Mouse (Mus musculus): ENCODE results near the gene Sertad4.

Gene Sertad4

GRCm38 (mm10) chr1:192851640-192852039, 3.9 kb downstream of the Sertad4 start:
- DNase-seq (ENCODE audit: low spot score): peak; percentile 17

DNA sequence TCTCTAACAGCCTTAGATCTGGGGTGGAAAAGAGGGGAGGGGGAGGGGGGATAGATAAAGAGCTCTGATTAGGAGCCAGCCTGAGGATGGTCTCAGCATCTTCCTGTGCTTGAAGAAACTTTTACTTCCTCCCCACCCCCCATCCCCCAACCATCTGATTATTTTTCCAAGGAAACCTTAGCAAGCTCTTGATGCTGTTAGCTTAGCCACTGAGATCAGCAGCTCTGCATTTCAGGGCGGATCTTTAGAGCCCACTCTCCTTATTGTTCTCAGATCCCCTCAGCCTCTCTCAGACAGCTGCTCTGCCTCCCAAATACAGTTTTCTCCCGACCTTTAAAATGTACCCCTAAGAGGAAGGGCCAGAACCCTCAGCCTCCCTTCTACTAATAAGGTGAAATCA, 4.4 kb downstream of the Sertad4 start:
- no peak for DNase-seq (ENCODE audit: low spot score)

DNA sequence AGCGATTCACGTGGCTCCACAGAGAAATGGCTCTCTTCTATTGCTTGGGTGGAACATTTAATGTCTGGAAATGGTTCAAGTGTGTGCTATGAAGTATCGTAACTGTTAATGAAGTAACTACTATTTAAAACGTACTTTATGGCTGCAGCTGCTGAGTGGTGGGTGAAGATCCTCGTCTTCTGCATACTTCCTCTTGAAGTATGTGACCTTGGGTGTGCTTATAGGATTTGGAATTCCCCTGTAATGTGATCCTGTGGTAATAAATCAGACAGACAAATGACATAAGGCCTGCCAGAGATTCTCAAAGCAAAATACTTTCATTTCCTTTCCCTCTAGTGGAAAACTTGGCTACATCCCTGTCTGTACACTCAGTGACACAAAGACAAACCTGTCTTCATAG, 5.9 kb downstream of the Sertad4 start:
- DNase-seq (ENCODE audit: low spot score): no peak

GRCm38 (mm10) chr1:192847254-192847653, 8.3 kb downstream of the Sertad4 start:
- DNase-seq (ENCODE audit: low spot score): no peak

DNA sequence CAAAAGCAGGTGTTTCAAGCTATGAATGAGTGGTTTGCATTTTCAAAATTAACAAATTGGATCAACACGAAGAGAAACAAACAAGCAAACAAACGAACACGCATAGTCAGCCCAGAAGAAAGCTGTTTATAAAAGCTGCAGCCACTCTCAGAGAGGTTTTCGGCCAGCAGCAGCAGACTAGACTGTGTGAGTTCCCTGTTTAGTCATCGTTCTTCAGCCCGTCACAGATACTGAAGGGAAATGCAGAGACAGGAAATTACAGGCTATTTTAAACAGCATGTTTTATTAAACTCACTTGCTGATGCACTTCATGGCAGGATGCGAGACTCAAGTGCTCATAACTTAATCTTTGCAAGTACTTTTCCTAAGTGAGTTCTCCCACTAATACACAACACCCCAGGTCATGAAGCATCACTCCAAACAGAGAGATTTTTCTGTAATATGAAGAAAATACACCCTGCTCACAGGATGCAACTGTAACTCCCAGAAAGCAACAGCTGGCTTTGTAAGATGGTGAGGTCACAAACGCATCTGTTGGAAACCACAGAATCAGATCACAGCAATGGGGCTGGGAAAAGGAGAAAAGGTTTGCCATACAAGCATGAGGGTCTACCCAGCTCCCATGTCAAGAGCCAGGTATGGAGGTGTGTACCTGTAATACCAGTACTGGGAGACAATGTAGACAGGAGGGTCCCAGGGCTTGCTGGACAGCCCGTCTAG, 14.3 kb downstream of the Sertad4 start:
- DNase-seq (ENCODE audit: low spot score): no peak

- DNase-seq (ENCODE audit: low spot score): no peak
Observed at GRCm38 (mm10) chr1:192840655-192841054, 14.9 kb downstream of the Sertad4 start.

- DNase-seq (ENCODE audit: low spot score): peak; percentile 30
Observed at GRCm38 (mm10) chr1:192835211-192835681, 20.3 kb downstream of the Sertad4 start.

- DNase-seq (ENCODE audit: low spot score): peak; percentile 68
Observed at GRCm38 (mm10) chr1:192834361-192835210, 21.0 kb downstream of the Sertad4 start.

GRCm38 (mm10) chr1:192833586-192833985, 22.0 kb downstream of the Sertad4 start:
- DNase-seq (ENCODE audit: low spot score): no peak

DNA sequence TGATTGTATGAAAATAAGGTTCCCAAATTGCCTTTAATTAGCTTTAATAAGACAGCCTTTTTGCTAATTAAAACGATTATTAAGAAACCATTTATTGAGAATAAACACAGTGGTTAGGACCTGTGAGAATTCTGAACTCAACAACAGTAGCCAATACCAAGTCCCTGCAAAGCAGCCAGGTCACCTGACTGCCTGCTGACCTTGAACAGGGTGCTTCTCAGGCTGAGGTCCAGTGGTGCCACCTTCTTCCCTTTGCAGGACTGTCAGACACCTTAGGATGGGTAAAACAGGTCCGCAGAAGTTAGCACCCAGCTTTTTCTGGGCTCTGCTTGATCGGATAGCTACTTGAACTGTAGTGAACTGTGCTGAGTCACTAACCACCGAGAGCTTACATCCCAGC, 22.5 kb downstream of the Sertad4 start:
- no peak for DNase-seq (ENCODE audit: low spot score)

GRCm38 (mm10) chr1:192832338-192832737, 23.2 kb downstream of the Sertad4 start:
- no peak for DNase-seq (ENCODE audit: low spot score)

- DNase-seq (ENCODE audit: low spot score): no peak
Observed at GRCm38 (mm10) chr1:192830444-192830843, 25.1 kb downstream of the Sertad4 start.

DNA sequence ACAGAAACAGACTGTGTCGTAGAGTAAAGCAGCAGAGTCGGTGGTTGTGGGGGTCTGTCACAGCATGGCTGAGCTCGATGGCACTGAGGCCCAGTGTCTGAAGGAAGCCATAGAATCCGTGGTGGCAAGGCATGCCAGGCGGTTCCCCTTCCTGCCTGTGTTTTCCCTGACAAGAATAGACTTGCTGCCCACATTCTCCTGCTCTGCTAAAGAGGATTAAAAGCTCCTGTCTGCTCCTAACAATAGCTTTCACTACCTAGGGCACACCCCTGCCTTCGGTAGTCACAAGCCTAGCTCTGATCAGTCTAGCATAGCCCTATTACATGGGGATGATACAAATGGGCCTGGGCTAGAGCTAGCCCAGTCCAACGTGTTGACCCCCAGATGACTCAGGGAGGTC, 26.6 kb downstream of the Sertad4 start:
- DNase-seq (ENCODE audit: low spot score): no peak

- no peak for DNase-seq (ENCODE audit: low spot score)
Observed at GRCm38 (mm10) chr1:192827955-192828354, 27.6 kb downstream of the Sertad4 start.

- no peak for DNase-seq (ENCODE audit: low spot score)
Observed at GRCm38 (mm10) chr1:192825746-192826145, 29.8 kb downstream of the Sertad4 start.

- DNase-seq (ENCODE audit: low spot score): no peak
Observed at GRCm38 (mm10) chr1:192822652-192823525, 32.7 kb downstream of the Sertad4 start.

DNA sequence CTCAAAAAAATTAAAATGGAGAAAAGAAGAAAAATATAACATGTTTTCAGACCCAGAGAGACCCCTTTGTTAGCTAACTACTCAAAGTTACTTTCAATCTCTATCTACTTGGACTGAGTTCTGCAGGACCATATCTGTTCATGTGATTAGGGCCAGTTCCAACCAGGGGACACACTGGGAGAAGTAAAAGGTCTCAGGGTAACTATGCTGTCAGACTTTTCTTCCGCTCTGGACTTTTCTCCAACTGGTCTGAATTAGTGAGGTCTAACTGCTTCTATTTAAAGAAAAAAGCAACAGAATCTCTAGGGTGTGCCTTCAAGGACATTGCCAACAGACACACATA, 33.3 kb downstream of the Sertad4 start:
- no peak for DNase-seq (ENCODE audit: low spot score)

DNA sequence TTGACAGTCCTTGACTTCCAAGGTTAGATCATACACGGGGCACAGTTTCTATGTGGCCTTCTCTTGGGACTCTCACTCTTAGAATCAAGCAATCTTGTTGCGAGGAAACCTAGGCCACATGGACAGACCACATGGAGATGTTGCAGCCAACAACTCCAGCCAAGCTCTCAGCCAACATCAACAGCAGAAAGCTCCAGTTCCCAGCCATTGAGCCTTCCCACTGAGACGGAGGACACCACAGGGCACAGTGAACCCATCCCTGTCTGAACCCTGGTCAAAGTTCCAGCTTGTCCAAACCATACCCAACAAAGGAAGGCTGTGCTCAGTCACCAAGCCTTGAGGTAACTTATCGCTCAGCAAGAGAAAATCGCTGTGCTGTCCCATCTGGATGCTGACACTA, 37.2 kb downstream of the Sertad4 start:
- DNase-seq (ENCODE audit: low spot score): no peak

DNA sequence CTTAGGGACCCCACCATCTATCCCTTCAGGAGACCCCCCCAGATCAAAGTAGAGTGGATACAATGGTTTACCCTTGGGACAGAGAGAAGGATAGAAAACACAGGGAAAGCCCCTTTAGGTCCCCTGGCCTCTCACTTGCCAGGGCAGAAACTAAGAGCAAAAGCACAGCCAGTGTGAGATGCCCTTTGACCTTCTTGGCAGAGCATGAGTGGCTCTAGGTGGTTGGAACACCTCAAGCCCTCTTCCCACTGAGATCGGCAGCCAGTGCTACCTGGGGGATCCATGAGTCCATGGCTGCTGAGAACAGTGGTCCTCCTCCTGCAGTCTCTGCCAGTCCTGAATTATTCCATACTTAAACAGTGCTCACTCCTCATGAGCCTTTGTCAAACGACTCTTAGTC, 39.8 kb downstream of the Sertad4 start:
- no peak for DNase-seq (ENCODE audit: low spot score)

DNA sequence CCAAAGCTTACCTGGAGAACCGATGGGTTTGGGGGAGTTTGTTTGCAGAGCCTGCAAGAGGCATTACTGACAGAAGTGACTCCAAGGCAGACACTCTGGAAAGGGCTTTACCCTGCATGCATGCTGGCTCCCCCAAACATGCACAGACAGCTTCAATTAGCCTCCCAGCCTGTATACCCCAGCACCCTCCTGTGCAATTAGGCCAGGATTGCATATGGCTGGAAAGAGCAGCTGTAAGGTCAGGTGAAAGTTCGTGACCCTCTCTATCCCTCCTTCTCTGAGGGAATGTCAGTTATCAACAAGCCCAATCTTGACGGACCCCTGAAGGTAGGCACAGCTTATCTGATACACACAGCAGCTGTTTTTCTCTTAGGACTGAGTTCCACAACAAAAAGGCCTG, 40.9 kb downstream of the Sertad4 start:
- DNase-seq (ENCODE audit: low spot score): no peak

DNA sequence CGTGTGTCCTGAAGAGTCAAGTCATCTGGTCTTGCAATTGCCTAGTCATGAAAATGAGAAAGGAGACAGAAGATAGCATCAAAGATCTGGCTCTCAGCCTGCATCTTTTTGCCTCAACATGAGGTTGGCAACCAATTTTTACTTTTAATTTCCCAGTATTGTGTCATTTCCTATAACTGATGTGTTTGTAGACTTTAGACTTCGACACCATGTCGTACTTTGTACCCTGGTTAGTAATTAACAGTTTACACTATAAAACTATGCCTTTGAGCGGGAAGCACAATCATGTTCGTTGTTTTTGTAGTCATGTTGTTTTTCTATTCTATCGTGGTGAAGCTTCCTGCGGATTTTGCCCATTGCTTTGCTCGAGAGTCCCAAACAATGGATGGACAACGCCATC, 42.8 kb downstream of the Sertad4 start:
- no peak for DNase-seq (ENCODE audit: low spot score)

DNA sequence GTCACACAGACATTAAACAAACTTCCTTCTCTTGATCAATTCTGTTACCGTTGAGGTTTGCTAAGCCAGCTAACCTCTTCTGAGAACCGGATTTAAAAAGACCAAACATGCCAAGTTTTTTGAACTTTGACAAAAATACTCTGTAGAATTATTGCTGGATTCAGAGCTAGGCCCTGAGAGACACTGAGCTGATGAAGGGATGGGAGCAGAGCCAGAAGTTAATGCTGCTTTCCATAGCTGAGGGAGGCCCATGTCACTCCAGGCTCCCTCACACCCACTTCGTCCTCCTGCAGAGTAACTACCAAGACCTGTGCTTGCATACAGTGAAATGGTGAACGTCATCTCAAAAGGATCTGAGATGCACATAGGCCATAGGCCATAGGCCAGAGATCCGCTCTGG, 43.3 kb downstream of the Sertad4 start:
- no peak for DNase-seq (ENCODE audit: low spot score)

All from layer of hippocampus, adult 11-12 months (tissue).